Mouse (Mus musculus) MEL (cell line): Measurements from ENCODE around the gene Pip4k2b. TPM values are rescaled to one million over a fixed set of nuclear protein-coding genes. Genes with fewer than 3 reads are reported as not detected.

Experiments
- DNase-seq: peaks from one replicate; pipeline ENCODE4 v3.0.0; 2011; ENCODE audit warnings: low read depth, low spot score
- H3K27ac ChIP-seq: 2 replicates; pipeline ENCODE4 v1.5.1; 2012; ENCODE audit warnings: low read depth, mild to moderate bottlenecking, control low read depth, low read length, moderate library complexity; ENCODE audit not compliant: control insufficient read depth
- H3K27me3 ChIP-seq, 2 experiments: fragments of 150-350 bp in 1 of 2; sonication (generic) in 1 of 2; 2 replicates each; pipeline ENCODE4 v1.6.1; 2012; ENCODE audit warnings: low read length in 2 of 2, mild to moderate bottlenecking in 2 of 2, improper control_type of control experiment in 1 of 2, moderate library complexity in 1 of 2; ENCODE audit not compliant: insufficient read depth in 2 of 2, control insufficient read depth in 1 of 2
- H3K36me3 ChIP-seq, 2 experiments: 2 replicates each; pipeline ENCODE4 v1.6.1; 2012 to 2014; ENCODE audit warnings: low read length in 2 of 2, improper control_type of control experiment in 1 of 2, inconsistent platforms in 1 of 2, mild to moderate bottlenecking in 1 of 2; ENCODE audit not compliant: insufficient read depth in 2 of 2, control insufficient read depth in 1 of 2
- H3K4me1 ChIP-seq, 2 experiments: fragments of 150-350 bp in 1 of 2; sonication (generic) in 1 of 2; 2 replicates each; pipeline ENCODE4 v1.6.1; 2012; ENCODE audit warnings: low read length in 2 of 2, improper control_type of control experiment in 1 of 2, mild to moderate bottlenecking in 1 of 2; ENCODE audit not compliant: insufficient read depth in 2 of 2, control insufficient read depth in 1 of 2
- H3K4me3 ChIP-seq, 2 experiments: fragments of 150-350 bp in 1 of 2; sonication (generic) in 1 of 2; 2 replicates each; pipeline ENCODE4 v1.5.1; 2012; ENCODE audit warnings: low read depth in 2 of 2, low read length in 2 of 2, mild to moderate bottlenecking in 2 of 2, moderate library complexity in 2 of 2, control low read depth in 1 of 2, improper control_type of control experiment in 1 of 2; ENCODE audit not compliant: control insufficient read depth in 1 of 2, insufficient read depth in 1 of 2
- H3K79me2 ChIP-seq: 2 replicates; pipeline ENCODE4 v1.6.1; 2012; ENCODE audit warnings: mild to moderate bottlenecking, low read length, moderate library complexity; ENCODE audit not compliant: control insufficient read depth, poor library complexity, insufficient read depth
- H3K9ac ChIP-seq: 2 replicates; pipeline ENCODE4 v1.6.1; 2012; ENCODE audit warnings: low read depth, mild to moderate bottlenecking, control low read depth, low read length, moderate library complexity; ENCODE audit not compliant: control insufficient read depth, poor library complexity, severe bottlenecking
- H3K9me3 ChIP-seq: fragments of 150-350 bp; sonication (generic); replicated peaks from 2 replicates; pipeline ENCODE4 v1.6.1; 2012; ENCODE audit warnings: mild to moderate bottlenecking, low read length, improper control_type of control experiment, moderate library complexity; ENCODE audit not compliant: insufficient read depth
- BHLHE40 ChIP-seq: IDR thresholded peaks from 2 replicates; pipeline ENCODE4 v1.6.1; 2012; ENCODE audit warnings: low read depth, mild to moderate bottlenecking, inconsistent platforms, low read length, improper control_type of control experiment, borderline replicate concordance
- CHD2 ChIP-seq: IDR thresholded peaks from 2 replicates; pipeline ENCODE4 v1.6.1; 2011; ENCODE audit warnings: low read length, improper control_type of control experiment
- HCFC1 ChIP-seq: IDR thresholded peaks from 2 replicates; pipeline ENCODE4 v1.6.1; 2012; ENCODE audit warnings: low read depth, mild to moderate bottlenecking, inconsistent platforms, low read length, improper control_type of control experiment, moderate library complexity
- MAFK ChIP-seq: IDR thresholded peaks from 2 replicates; pipeline ENCODE4 v1.6.1; 2011; ENCODE audit warnings: low read depth, mild to moderate bottlenecking, low read length, improper control_type of control experiment, borderline replicate concordance
- MAX ChIP-seq: IDR thresholded peaks from 2 replicates; pipeline ENCODE4 v1.6.1; 2011; ENCODE audit warnings: low read length, improper control_type of control experiment
- MEF2A ChIP-seq: IDR thresholded peaks from 2 replicates; pipeline ENCODE4 v1.6.1; 2014; ENCODE audit warnings: low read depth, mild to moderate bottlenecking, inconsistent platforms, low read length, improper control_type of control experiment; ENCODE audit not compliant: poor library complexity, insufficient replicate concordance, severe bottlenecking; ENCODE audit errors: extremely low read depth
- MXI1 ChIP-seq: IDR thresholded peaks from 2 replicates; pipeline ENCODE4 v1.6.1; 2011; ENCODE audit warnings: mild to moderate bottlenecking, low read depth, low read length, improper control_type of control experiment
- MYB ChIP-seq: IDR thresholded peaks from 2 replicates; pipeline ENCODE4 v1.6.1; 2011; ENCODE audit warnings: mild to moderate bottlenecking, low read depth, low read length, improper control_type of control experiment
- NELFE ChIP-seq: IDR thresholded peaks from 2 replicates; pipeline ENCODE4 v1.6.1; 2011; ENCODE audit warnings: low read depth, low read length, improper control_type of control experiment
- POLR2A ChIP-seq, 2 experiments: IDR thresholded peaks; 2 replicates each; pipeline ENCODE4 v1.6.1; 2011 to 2012; ENCODE audit warnings: low read length in 2 of 2, mild to moderate bottlenecking in 2 of 2, control low read depth in 1 of 2, improper control_type of control experiment in 1 of 2, low read depth in 1 of 2, moderate library complexity in 1 of 2; ENCODE audit not compliant: control insufficient read depth in 1 of 2, insufficient read depth in 1 of 2, poor library complexity in 1 of 2
- POLR2AphosphoS2 ChIP-seq: IDR thresholded peaks from 2 replicates; pipeline ENCODE4 v1.6.1; 2011; ENCODE audit warnings: low read length, improper control_type of control experiment
- RAD21 ChIP-seq: IDR thresholded peaks from 2 replicates; pipeline ENCODE4 v1.6.1; 2011; ENCODE audit warnings: mild to moderate bottlenecking, low read depth, low read length, improper control_type of control experiment
- RCOR1 ChIP-seq: IDR thresholded peaks from 2 replicates; pipeline ENCODE4 v1.6.1; 2012; ENCODE audit warnings: low read depth, mild to moderate bottlenecking, inconsistent platforms, low read length, improper control_type of control experiment
- SIN3A ChIP-seq: IDR thresholded peaks from 2 replicates; pipeline ENCODE4 v1.6.1; 2012; ENCODE audit warnings: low read length, improper control_type of control experiment, inconsistent platforms
- SMC3 ChIP-seq: IDR thresholded peaks from 2 replicates; pipeline ENCODE4 v1.6.1; 2011; ENCODE audit warnings: low read depth, low read length, improper control_type of control experiment
- TBP ChIP-seq: IDR thresholded peaks from 2 replicates; pipeline ENCODE4 v1.8.0; 2011; ENCODE audit warnings: low read depth, low read length, improper control_type of control experiment
- ZMIZ1 ChIP-seq: IDR thresholded peaks from 2 replicates; pipeline ENCODE4 v1.6.1; 2012; ENCODE audit warnings: low read depth, mild to moderate bottlenecking, inconsistent platforms, low read length, improper control_type of control experiment, moderate library complexity
- polyA plus RNA-seq, 2 experiments: library from polyadenylated mRNA; stranded (reverse) in 1 of 2; unstranded in 1 of 2; fragments of >175 nt in 1 of 2; fragments of >200 nt in 1 of 2; gene quantifications; 2 replicates each; pipeline versions ENCODE4 v1.2.1 to v1.2.4; 2012; ENCODE audit warnings: low replicate concordance in 2 of 2, low read depth in 1 of 2; ENCODE audit not compliant: insufficient read length in 2 of 2, insufficient read depth in 1 of 2, missing spikeins in 1 of 2
- total RNA-seq: library from RNA; depleted of rRNA; stranded (reverse); fragments of 300-350 nt; gene quantifications from 2 replicates; pipeline ENCODE4 v1.2.3, GENCODE M21; 2012

Gene Pip4k2b
- total and polyA plus RNA-seq, 3 experiments, result 40.2 to 57.3 (median 43.4) TPM

DNA sequence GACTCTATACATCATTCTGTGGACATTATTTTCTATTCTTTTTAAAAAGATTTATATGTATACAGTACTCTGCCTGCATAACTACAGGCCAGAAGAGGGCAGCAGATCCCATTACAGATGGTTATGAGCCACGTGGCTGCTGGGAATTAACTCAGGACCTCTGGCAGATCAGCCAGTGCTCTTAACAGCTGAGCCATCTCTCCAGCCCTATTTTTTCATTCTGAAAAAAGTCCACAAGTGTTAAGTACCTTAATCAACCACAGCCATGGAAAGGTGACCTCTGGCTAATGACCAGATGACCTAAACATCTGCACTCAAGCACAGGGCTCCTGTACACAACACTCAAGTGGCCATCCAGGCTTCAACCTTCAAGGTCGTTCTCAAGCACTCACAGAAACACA lies 32.6 kb upstream of the Pip4k2b start (continued):
- TF ChIP-seq MEF2A, result no peak
- TF ChIP-seq RAD21, result no peak

DNA sequence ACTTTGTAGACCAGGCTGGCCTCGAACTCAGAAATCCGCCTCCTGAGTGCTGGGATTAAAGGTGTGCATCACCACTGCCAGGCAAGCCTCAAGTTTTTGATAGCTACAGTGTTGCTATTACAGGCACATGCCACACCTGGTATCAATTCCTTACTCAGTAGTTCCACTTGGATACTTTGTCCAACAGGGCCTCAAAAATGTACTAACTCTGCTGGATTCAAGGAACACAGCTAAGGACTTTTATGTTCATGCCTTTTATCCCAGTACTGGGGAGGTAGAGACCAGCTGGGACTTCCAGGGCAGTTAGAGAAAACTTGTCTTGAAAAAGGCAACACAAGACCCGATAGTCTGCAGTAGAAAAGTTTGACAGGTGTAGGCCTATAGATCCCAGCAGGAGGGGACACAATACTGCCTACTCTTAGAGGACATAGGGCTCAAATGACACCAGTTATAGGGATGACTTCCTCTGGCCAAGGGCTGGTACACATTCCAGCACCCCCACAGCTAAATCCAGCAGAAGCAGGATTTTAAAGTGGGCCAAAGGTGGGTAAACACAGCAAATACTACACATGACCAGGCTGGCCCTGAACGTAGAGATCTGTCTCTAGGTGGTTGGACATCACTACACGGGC lies 32.1 kb upstream of the Pip4k2b start:
- no peak overlapping the region for H3K9ac ChIP-seq
- H3K4me3 ChIP-seq, result no peak overlapping the region
- H3K27me3 ChIP-seq, result no peaks in the 10 kb centered on the region
- H3K4me1 ChIP-seq, result peaks cover 0 to 10% of the 10 kb centered on the region in 2 experiments; a peak in 2 of 4 replicates
- H3K79me2 ChIP-seq, result peaks cover 28% of the 10 kb centered on the region
- H3K9me3 ChIP-seq, result no peaks in the 10 kb centered on the region
- H3K36me3 ChIP-seq, result peaks cover 31 to 32% of the 10 kb centered on the region in 2 experiments
- H3K27ac ChIP-seq, result peak overlapping the region; percentile 1
- peak; percentile 76 for DNase-seq
- TF ChIP-seq MEF2A (no peak), MAX (no peak), SIN3A (0 out of 2 replicates have a peak, but pooled peaks have one; percentile 29), HCFC1 (no peak), MAFK (peak; percentile 40; the same call in 1 of the 2 replicates), TBP (0 out of 2 replicates have a peak, but pooled peaks have one; percentile 36), NELFE (peak; percentile 53; the same call in 1 of the 2 replicates), POLR2A (IDR thresholded peaks at IDR 0.05; ENCODE audit: control insufficient read depth in 1 of 2, insufficient read depth in 1 of 2, low read depth in 1 of 2, low read length in 2 of 2, poor library complexity in 1 of 2) (peak; percentile 63 to 93; a peak in 3 of 4 replicates), ZMIZ1 (0 out of 2 replicates have a peak, but pooled peaks have one; percentile 1), RCOR1 (peak; percentile 8), SMC3 (peak; percentile 1; the same call in 1 of the 2 replicates), POLR2AphosphoS2 (peak; percentile 98), MXI1 (no peak), CHD2 (peak; percentile 9), BHLHE40 (0 out of 2 replicates have a peak, but pooled peaks have one; percentile 45), MYB (peak; percentile 44; the same call in 1 of the 2 replicates)
